Mouse (Mus musculus) spleen, adult 2 months (tissue): ENCODE measurements around the gene Sh2d3c. TPM values are rescaled to one million over a fixed set of nuclear protein-coding genes. Genes with fewer than 3 reads are reported as not detected.

Source experiments
- DNase-seq, 2 experiments: peaks; one replicate each; pipeline versions ENCODE4 v3.0.0 to v3.0.0-alpha.2; 2012 to 2021; ENCODE audit warnings: low spot score in 2 of 2, low read depth in 1 of 2
- H3K27ac ChIP-seq: fragments of 200-500 bp; 2 replicates; pipeline ENCODE4 v1.5.1; 2012; ENCODE audit warnings: low read length, inconsistent platforms; ENCODE audit not compliant: insufficient read depth
- H3K27me3 ChIP-seq: fragments of 200-500 bp; 2 replicates; pipeline ENCODE4 v1.6.1; 2012; ENCODE audit warnings: mild to moderate bottlenecking, moderate library complexity, low read length, inconsistent platforms; ENCODE audit not compliant: control insufficient read depth, insufficient read depth
- H3K36me3 ChIP-seq: fragments of 200-500 bp; 2 replicates; pipeline ENCODE4 v1.6.1; 2012; ENCODE audit warnings: mild to moderate bottlenecking, low read length, inconsistent platforms; ENCODE audit not compliant: control insufficient read depth, insufficient read depth
- H3K4me1 ChIP-seq: fragments of 200-500 bp; 2 replicates; pipeline ENCODE4 v1.6.1; 2011; ENCODE audit warnings: inconsistent platforms; ENCODE audit not compliant: control insufficient read depth, insufficient read depth, insufficient read length
- H3K4me3 ChIP-seq: fragments of 200-500 bp; 2 replicates; pipeline ENCODE4 v1.5.1; 2011; ENCODE audit warnings: mild to moderate bottlenecking, inconsistent platforms; ENCODE audit not compliant: insufficient read depth, insufficient read length; ENCODE audit errors: extremely low read depth
- CTCF ChIP-seq: fragments of 200-500 bp; IDR thresholded peaks from 2 replicates; pipeline ENCODE4 v1.5.1; 2011; ENCODE audit warnings: mild to moderate bottlenecking, inconsistent platforms; ENCODE audit not compliant: insufficient read depth, insufficient read length, insufficient replicate concordance; ENCODE audit errors: extremely low read depth
- POLR2A ChIP-seq: fragments of 200-500 bp; IDR thresholded peaks from 2 replicates; pipeline ENCODE4 v1.6.1; 2011; ENCODE audit warnings: low read depth, low read length, inconsistent platforms
- WGBS: fragments of 180-500 bp; shearing (Covaris S2); methylation state at CpG from one replicate; pipeline ENCODE4 v1.1.7; 2018; 5-methylcytosine and 5-hydroxymethylcytosine counted together
- polyA plus RNA-seq: library from polyadenylated mRNA; depleted of rRNA; stranded (reverse); fragments of >200 nt; gene quantifications from 2 replicates; pipeline ENCODE4 v1.2.3, GENCODE M21; 2012; rRNA removed

Sh2d3c gene
- polyA plus RNA-seq: 136 and 175 TPM in 2 replicates

DNA sequence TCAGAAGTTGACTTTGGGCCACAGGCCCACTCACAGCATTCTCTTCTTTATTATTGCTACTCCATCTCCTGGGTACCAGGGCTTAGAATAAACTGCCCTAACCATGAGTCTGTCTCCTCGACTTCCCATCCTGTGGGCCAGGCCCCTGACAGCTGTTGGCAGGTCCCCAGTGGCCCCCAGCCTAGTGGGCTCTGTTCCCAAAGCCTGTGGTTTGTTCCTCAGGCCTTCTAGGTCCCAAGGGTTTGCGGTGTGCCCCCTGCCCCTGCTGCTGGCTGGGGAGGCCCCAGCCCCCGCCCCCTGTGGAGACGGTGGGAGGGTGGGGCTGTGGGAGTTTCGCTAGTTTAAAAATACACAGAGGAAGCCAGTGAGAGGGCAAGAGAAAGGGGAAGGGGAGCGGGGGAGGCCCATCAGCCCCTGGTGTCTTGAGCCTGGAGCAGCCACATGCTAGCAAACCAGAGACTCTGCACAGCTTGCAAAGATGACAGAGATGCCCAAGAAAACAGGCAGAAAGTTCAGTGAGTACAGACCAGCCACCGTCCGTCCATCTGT, at the start of gene Sh2d3c:
Gene Sh2d3c (plus strand): TSS at position 375 of the 549 bp plus-strand sequence.
- Histone ChIP-seq H3K27ac (peak within 1 kb of the TSS; percentile 93), H3K4me1 (peaks cover 29% of the 10 kb centered on the region; the same call in 1 of the 2 replicates), H3K27me3 (no peaks in the 10 kb centered on the region), H3K36me3 (peaks cover 6% of the 10 kb centered on the region), H3K4me3 (peak within 1 kb of the TSS; percentile 75)
- peak in 1 of 2 experiments; percentile 70 for DNase-seq
- 3% methylated on average over 8 of the region's 8 CpGs for WGBS
- peak; percentile 32; the same call in 1 of the 2 replicates for TF ChIP-seq POLR2A
- TF ChIP-seq CTCF: no peak

DNA sequence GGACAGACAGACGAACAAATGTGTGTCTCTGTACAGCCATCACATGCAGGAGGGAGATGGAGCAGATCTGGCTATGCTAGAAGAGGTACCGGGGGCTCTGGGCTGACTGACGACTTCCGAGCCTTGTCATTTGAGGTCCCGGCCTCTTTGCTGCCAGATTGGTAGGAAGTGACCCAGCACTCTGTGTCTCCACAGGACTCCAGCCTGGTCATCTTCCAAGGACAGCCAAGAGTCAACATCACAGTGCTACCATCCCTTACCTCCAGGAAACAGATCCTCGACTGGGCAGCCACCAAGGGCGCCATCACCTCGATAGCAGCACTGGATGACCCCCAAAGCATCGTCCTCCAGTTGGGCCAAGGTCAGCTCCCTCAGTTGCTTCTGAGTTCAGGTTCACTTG, 49.7 kb upstream of the Sh2d3c start:
- H3K36me3 ChIP-seq: no peaks in the 10 kb centered on the region
- H3K27me3 ChIP-seq: no peaks in the 10 kb centered on the region
- TF ChIP-seq POLR2A (no peak), CTCF (no peak)
- no peak overlapping the region for H3K4me3 ChIP-seq
- H3K4me1 ChIP-seq: no peaks in the 10 kb centered on the region
- no peak overlapping the region for H3K27ac ChIP-seq
- DNase-seq: no peak
- WGBS: 91% methylated on average over 9 of the region's 9 CpGs

DNA sequence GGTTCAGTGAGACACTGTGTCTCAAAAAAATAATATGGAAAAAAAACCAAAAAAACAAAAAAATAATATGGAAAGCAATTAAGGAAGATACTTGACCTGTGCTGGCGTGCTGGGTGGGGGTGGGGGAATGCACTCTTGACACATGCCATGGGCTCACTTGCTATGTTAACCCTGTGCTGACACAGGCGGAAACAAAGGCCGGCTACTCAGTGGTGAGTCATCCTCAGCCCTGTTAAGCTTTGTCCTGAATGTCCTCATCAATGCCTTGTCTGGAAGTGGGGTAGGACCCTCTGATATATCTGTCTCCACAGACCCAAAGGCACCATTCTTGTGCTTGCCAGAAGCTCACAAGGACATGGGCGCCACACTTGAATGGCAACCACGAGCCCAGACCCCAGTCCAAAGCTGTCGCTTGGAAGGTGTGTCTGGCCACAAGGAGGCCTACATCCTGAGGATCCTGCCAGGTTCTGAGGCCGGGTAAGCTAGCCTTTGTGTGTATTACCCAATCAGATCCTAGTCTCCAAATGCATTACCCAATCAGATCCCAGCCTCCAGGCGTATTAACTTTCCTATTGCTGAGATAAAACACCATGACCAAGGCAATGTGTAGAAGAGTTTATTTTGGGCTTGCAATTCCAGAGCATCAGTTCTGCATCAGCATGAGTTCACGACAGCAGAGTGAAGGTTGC, 48.8 kb upstream of the Sh2d3c start:
- no peak for DNase-seq
- TF ChIP-seq POLR2A: no peak
- no peak for TF ChIP-seq CTCF
- H3K4me1 ChIP-seq: no peaks in the 10 kb centered on the region
- no peaks in the 10 kb centered on the region for H3K36me3 ChIP-seq
- 86% methylated on average over 9 of the region's 9 CpGs for WGBS
- H3K27ac ChIP-seq: no peak overlapping the region
- H3K4me3 ChIP-seq: no peak overlapping the region
- H3K27me3 ChIP-seq: no peaks in the 10 kb centered on the region

DNA sequence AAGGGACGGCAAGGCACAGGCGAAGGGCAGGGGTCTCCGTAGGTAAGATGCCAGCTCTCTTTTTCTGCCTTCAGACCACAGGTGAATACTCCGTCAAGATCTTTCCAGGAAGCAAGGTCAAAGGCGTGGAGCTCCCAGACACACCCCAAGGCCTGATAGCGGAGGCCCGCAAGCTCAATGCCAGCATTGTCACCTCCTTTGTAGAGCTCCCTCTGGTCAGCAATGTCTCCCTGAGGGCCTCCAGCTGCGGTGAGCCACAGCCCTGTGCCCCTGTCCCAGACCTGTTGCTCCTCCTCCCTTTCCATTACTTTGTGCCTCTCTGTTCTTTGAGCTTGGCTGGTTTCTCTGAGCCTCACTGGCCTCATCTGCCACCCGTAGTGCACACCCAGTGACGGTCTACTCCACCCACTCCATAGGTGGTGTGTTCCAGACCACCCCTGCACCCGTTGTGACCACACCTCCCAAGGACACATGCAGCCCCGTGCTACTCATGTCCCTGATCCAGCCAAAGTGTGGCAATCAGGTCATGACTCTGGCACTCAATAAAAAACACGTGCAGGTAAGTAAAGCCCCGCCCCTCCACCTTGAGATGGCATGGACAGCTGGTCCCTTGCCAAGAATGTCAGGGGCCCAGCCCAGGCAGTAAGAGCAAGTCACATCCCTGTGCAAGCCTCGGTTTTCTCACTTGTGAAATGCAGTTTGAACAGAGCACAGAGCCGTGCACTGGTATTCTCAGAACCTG, 47.5 kb upstream of the Sh2d3c start:
- no peak overlapping the region for H3K27ac ChIP-seq
- WGBS: 83% methylated on average over 16 of the region's 16 CpGs
- TF ChIP-seq CTCF: no peak
- TF ChIP-seq POLR2A: no peak
- 0 out of 2 replicates have a peak, but pooled peaks cover 1% of the 10 kb centered on the region for H3K36me3 ChIP-seq
- H3K4me1 ChIP-seq: no peaks in the 10 kb centered on the region
- no peak overlapping the region for H3K4me3 ChIP-seq
- no peaks in the 10 kb centered on the region for H3K27me3 ChIP-seq
- no peak for DNase-seq

DNA sequence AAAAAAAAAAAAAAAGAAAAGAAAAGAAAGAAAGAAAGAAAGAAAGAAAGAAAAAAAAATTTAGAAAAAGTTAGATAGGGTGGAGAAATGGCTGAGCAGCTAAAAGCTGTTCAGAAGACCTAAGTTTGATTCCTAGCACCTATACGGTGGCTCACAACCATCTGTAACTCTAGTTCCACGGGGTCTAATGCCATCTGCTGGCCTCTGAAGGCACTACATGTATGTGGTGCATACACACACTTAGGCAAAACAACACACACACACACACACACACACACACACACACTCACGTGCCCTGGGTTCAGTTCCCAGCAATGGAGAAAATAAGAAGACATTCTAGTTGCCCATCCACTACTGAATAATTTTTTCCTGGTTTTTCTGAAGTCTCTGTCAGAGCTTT, 44.0 kb upstream of the Sh2d3c start:
- H3K4me3 ChIP-seq: no peak overlapping the region
- 0 out of 2 replicates have a peak, but pooled peaks cover 1% of the 10 kb centered on the region for H3K36me3 ChIP-seq
- WGBS: 94% methylated on average over 3 of the region's 3 CpGs
- TF ChIP-seq POLR2A: no peak
- TF ChIP-seq CTCF: no peak
- H3K4me1 ChIP-seq: no peaks in the 10 kb centered on the region
- H3K27ac ChIP-seq: no peak overlapping the region
- no peak for DNase-seq
- H3K27me3 ChIP-seq: no peaks in the 10 kb centered on the region

DNA sequence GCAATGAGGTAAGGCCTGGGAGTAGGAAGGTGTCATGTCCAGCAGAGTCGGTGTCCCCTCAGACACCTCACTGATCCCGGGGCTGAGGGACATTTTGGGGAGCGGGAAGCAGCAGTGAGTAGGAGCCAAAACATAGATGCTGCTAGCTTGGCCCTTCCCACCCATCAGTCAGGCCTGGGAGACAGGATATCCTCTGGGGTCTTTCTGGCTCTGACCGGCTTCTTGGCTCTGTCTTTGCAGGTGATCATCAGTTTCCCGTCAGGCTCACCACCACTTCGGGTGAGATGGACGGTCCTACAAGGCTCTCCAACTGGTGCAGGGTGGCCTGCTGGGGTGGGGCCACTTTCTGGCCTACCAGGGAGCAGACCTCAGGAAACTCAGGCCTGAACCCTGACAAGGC, 43.2 kb upstream of the Sh2d3c start:
- 0 out of 2 replicates have a peak, but pooled peaks cover 1% of the 10 kb centered on the region for H3K36me3 ChIP-seq
- WGBS: 93% methylated on average over 7 of the region's 7 CpGs
- DNase-seq: no peak

More for the DNA sequence above, 43.2 kb upstream of the Sh2d3c start:
- no peak overlapping the region for H3K4me3 ChIP-seq
- no peak overlapping the region for H3K27ac ChIP-seq
- TF ChIP-seq POLR2A (no peak), CTCF (no peak)
- no peaks in the 10 kb centered on the region for H3K4me1 ChIP-seq
- H3K27me3 ChIP-seq: no peaks in the 10 kb centered on the region
